Mouse (Mus musculus) kidney, postnatal 4 days (tissue): Measurements from ENCODE around the gene Surf4.
"Not testable (repeated sequence)": the region's sequence is repeated elsewhere in the genome, so short reads cannot be mapped to it uniquely, and the experiment has no call there.

ENCODE experiments used
- DNase-seq, 2 experiments: peaks; one replicate each; pipeline ENCODE4 v3.0.0; 2021; ENCODE audit warnings: mixed read lengths in 2 of 2

The Surf4 gene

GRCm38 (mm10) chr2:26901834-26902400, 31.8 kb downstream of the Surf4 start:
- no peak for DNase-seq

- no peak for DNase-seq
Measured at GRCm38 (mm10) chr2:26900731-26901130, 33.0 kb downstream of the Surf4 start.

- no peak for DNase-seq
Measured at GRCm38 (mm10) chr2:26895898-26896297, 37.8 kb downstream of the Surf4 start.

GRCm38 (mm10) chr2:26886170-26886569, 47.6 kb downstream of the Surf4 start:
- not testable (repeated sequence) for DNase-seq

- DNase-seq: not testable (repeated sequence)
Measured at GRCm38 (mm10) chr2:26885541-26885940, 48.2 kb downstream of the Surf4 start.

DNA sequence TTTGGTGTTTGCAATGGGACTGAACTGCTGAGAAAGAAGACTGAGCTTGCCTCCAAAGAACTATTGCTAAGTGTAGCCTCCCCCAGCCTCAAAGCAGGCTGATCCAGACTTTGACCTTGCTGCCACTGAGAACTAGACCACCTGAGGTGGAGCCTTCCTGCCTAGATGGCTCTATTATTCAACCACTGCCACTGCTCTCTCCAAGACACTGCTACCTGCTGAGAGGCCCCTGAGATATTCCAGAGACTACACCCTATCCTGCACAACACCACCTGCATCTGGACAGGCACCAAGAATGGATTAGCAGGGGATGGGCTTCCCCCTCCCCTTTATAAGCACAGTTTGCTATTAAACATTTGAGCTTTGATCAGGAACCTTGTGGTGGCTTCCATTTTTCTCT, 55.2 kb downstream of the Surf4 start:
- DNase-seq: no peak

- no peak for DNase-seq
Measured at GRCm38 (mm10) chr2:26870666-26871065, 63.1 kb downstream of the Surf4 start.
